Mouse (Mus musculus): ENCODE measurements around the gene Smim1.

Gene Smim1

GRCm38 (mm10) chr4:154025641-154026440, at the start of gene Smim1:
TSS of gene Smim1 (minus strand) at chr4:154026230.
- peak; percentile 48 to 68 for DNase-seq (ENCODE audit: low spot score in 2 of 2)

GRCm38 (mm10) chr4:154071941-154072340, 45.9 kb upstream of the Smim1 start:
- DNase-seq (ENCODE audit: low spot score in 2 of 2), result no peak

- DNase-seq (ENCODE audit: low spot score in 2 of 2), result no peak
These were observed 45.5 kb upstream of the Smim1 start for GRCm38 (mm10) chr4:154071521-154071920.

GRCm38 (mm10) chr4:154070896-154071295, 44.9 kb upstream of the Smim1 start:
- DNase-seq (ENCODE audit: low spot score in 2 of 2), result no peak

- DNase-seq (ENCODE audit: low spot score in 2 of 2), result peak; percentile 21 to 53
These were observed 39.1 kb upstream of the Smim1 start for GRCm38 (mm10) chr4:154064827-154065773.

GRCm38 (mm10) chr4:154057696-154058095, 31.7 kb upstream of the Smim1 start:
- DNase-seq (ENCODE audit: low spot score in 2 of 2), result no peak

GRCm38 (mm10) chr4:154056661-154057060, 30.6 kb upstream of the Smim1 start:
- DNase-seq (ENCODE audit: low spot score in 2 of 2), result no peak

- DNase-seq (ENCODE audit: low spot score in 2 of 2), result no peak
These were observed 30.0 kb upstream of the Smim1 start for GRCm38 (mm10) chr4:154056046-154056445.

- DNase-seq (ENCODE audit: low spot score in 2 of 2), result no peak
These were observed 29.5 kb upstream of the Smim1 start for GRCm38 (mm10) chr4:154055482-154055881.

- DNase-seq (ENCODE audit: low spot score in 2 of 2), result no peak
These were observed 27.0 kb upstream of the Smim1 start for GRCm38 (mm10) chr4:154053065-154053464.

- DNase-seq (ENCODE audit: low spot score in 2 of 2), result peak in 1 of 2 experiments; percentile 36
These were observed 25.4 kb upstream of the Smim1 start for GRCm38 (mm10) chr4:154051401-154051800.

GRCm38 (mm10) chr4:154045837-154046236, 19.8 kb upstream of the Smim1 start:
- no peak for DNase-seq (ENCODE audit: low spot score in 2 of 2)

- DNase-seq (ENCODE audit: low spot score in 2 of 2), result no peak
These were observed 16.5 kb upstream of the Smim1 start, which contains the start of gene Ccdc27 for GRCm38 (mm10) chr4:154042577-154042976. TSS of gene Ccdc27 (minus strand) at chr4:154042677.

- no peak for DNase-seq (ENCODE audit: low spot score in 2 of 2)
These were observed 11.1 kb upstream of the Smim1 start for GRCm38 (mm10) chr4:154037123-154037522.

- DNase-seq (ENCODE audit: low spot score in 2 of 2), result no peak
These were observed 2.6 kb upstream of the Smim1 start for GRCm38 (mm10) chr4:154028646-154029045.

GRCm38 (mm10) chr4:154028066-154028465, 2.0 kb upstream of the Smim1 start:
- DNase-seq (ENCODE audit: low spot score in 2 of 2), result no peak

GRCm38 (mm10) chr4:154026441-154026761, 371 bp upstream of the Smim1 start:
- no peak for DNase-seq (ENCODE audit: low spot score in 2 of 2)

- DNase-seq (ENCODE audit: low spot score in 2 of 2), result peak; percentile 54 to 63
These were observed 1.1 kb downstream of the Smim1 start for GRCm38 (mm10) chr4:154024729-154025521.

GRCm38 (mm10) chr4:154023754-154024601, 2.1 kb downstream of the Smim1 start:
- DNase-seq (ENCODE audit: low spot score in 2 of 2), result peak; percentile 42 to 44

- DNase-seq (ENCODE audit: low spot score in 2 of 2), result no peak
These were observed 3.2 kb downstream of the Smim1 start for GRCm38 (mm10) chr4:154022844-154023243.

- no peak for DNase-seq (ENCODE audit: low spot score in 2 of 2)
These were observed 3.6 kb downstream of the Smim1 start for GRCm38 (mm10) chr4:154022407-154022806.
